Mouse (Mus musculus) inflammation-experienced regulatory T-cells, adult 6 months (primary cell): ENCODE data around the gene Edc4. TPM values are rescaled to one million over a fixed set of nuclear protein-coding genes. Genes with fewer than 3 reads are reported as not detected.

Experiments used
- ATAC-seq: one replicate; pipeline ENCODE4 v1.8.0; 2017
- polyA plus RNA-seq, 3 experiments: library from polyadenylated mRNA; unstranded; fragments of 100-300 nt; shearing (Covaris generic); gene quantifications; one replicate each; pipeline ENCODE4 v1.2.1; 2017

Edc4 gene
- polyA plus RNA-seq, 3 experiments from 2014 or later = 28.1 to 41.1 (median 33.9) TPM

DNA sequence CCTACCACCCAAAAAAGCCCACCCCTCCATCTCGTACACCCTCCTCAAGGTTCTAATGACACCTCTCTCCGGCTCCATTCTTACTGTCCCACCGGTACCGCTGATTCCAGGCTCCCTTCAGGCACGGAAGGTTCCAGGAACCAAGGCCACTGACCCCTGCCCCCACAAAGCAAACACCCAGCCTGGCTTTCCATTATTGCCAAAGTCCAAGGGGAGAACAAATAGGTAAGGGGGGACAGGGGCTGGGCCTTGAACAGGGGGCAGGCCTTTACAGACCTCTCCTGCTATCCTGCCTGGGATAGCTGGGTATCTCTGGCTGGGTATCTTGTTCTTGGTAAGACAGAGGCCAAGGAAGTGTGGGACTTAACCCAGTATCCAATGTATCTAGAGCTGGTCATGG, 61.9 kb downstream of the Edc4 start:
- no peak for ATAC-seq

DNA sequence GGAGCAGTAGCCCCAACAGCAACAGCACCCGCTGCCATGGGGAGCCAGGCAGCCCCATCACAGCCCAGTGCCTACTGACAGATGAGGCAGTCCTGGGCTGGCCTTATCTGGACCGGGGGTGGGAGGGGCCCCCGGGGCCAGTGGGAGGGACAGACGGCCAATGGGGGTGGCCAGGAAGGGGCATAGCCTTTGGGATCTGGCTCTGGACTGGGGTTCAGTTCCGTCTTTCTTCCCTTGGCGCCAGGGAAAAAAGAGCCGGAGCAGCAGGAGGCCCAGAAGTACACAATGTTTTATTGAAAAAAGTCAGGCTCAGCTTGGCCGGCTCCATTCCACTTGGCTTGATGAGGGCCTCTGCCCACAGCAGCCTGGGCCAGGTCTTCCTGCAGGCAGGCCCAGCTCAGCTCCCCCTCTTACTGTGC, 62.6 kb downstream of the Edc4 start, which contains the start of gene Lcat:
Gene Lcat (minus strand): TSS at position 62 of the 419 bp plus-strand sequence.
- no peak for ATAC-seq

Other genes starting within 250 kb of the Edc4 start
- 10 to 100 TPM; 52.4 to 66.1 (median 56.0) TPM for gene Ctcf, start 244.3 kb upstream of the Edc4 start, polyA plus RNA-seq
- gene Agrp, start 243.5 kb upstream of the Edc4 start, polyA plus RNA-seq = 1 to 10 TPM in 2 of 3 experiments, under 1 TPM in 1; 0.74 to 2.5 (median 1.5) TPM
- 1 to 10 TPM; 4.6 to 6.8 (median 6.6) TPM for gene Carmil2, start 194.6 kb upstream of the Edc4 start, polyA plus RNA-seq
- gene Acd, start 179.8 kb upstream of the Edc4 start, polyA plus RNA-seq = 10 to 100 TPM; 53.2 to 71.2 (median 54.5) TPM
- gene Pard6a, start 179.7 kb upstream of the Edc4 start, polyA plus RNA-seq = 10 to 100 TPM in 1 of 3 experiments, 1 to 10 TPM in 2; 7.2 to 11.0 (median 9.0) TPM
- not detected for gene 4933405L10Rik, start 173.2 kb upstream of the Edc4 start, polyA plus RNA-seq
- 1 to 10 TPM; 1.3 to 2.9 (median 1.9) TPM for gene Enkd1, start 172.7 kb upstream of the Edc4 start, polyA plus RNA-seq
- 1 to 10 TPM; 1.7 to 5.9 (median 3.9) TPM for gene Gfod2, start 122.2 kb upstream of the Edc4 start, polyA plus RNA-seq
- 1 to 10 TPM; 5.3 to 8.7 (median 5.9) TPM for gene Ranbp10, start 53.5 kb upstream of the Edc4 start, polyA plus RNA-seq
- not detected for gene Tsnaxip1, start 53.1 kb upstream of the Edc4 start, polyA plus RNA-seq
- gene Cenpt, start 27.6 kb upstream of the Edc4 start, polyA plus RNA-seq = 10 to 100 TPM; 13.8 to 22.1 (median 18.4) TPM
- 1 to 10 TPM; 5.5 to 6.7 (median 6.0) TPM for gene Thap11, start 25.7 kb upstream of the Edc4 start, polyA plus RNA-seq
- gene Nutf2, start 20.3 kb upstream of the Edc4 start, polyA plus RNA-seq = 10 to 100 TPM; 10.8 to 70.1 (median 13.0) TPM
- gene Nrn1l, start 12.7 kb downstream of the Edc4 start, polyA plus RNA-seq = 1 to 10 TPM in 2 of 3 experiments, not detected in 1; 1.2 to 1.8 TPM
- gene Pskh1, start 19.6 kb downstream of the Edc4 start, polyA plus RNA-seq = 10 to 100 TPM; 10.0 to 14.4 (median 11.1) TPM
- gene Ctrl, start 53.0 kb downstream of the Edc4 start, polyA plus RNA-seq = 1 to 10 TPM; 3.0 to 4.1 (median 3.4) TPM
- 100 to 1,000 TPM; 368 to 388 (median 373) TPM for gene Psmb10, start 57.6 kb downstream of the Edc4 start, polyA plus RNA-seq
- under 1 TPM; 0.44 to 0.67 (median 0.45) TPM for gene Lcat, start 62.5 kb downstream of the Edc4 start, polyA plus RNA-seq
- gene Slc12a4, start 85.2 kb downstream of the Edc4 start, polyA plus RNA-seq = 1 to 10 TPM; 5.4 to 8.8 (median 6.4) TPM
- gene Dpep3, start 98.5 kb downstream of the Edc4 start, polyA plus RNA-seq = not detected
- 10 to 100 TPM; 29.0 to 36.7 (median 32.2) TPM for gene Dus2, start 110.5 kb downstream of the Edc4 start, polyA plus RNA-seq
- gene Dpep2nb, start 125.1 kb downstream of the Edc4 start, polyA plus RNA-seq = not detected
- gene Ddx28, start 131.0 kb downstream of the Edc4 start, polyA plus RNA-seq = 10 to 100 TPM in 2 of 3 experiments, 1 to 10 TPM in 1; 9.3 to 15.6 (median 12.3) TPM
- gene Nfatc3, start 178.0 kb downstream of the Edc4 start, polyA plus RNA-seq = 10 to 100 TPM; 35.1 to 41.7 (median 37.1) TPM